Mouse (Mus musculus) megakaryocyte, embryonic 14.5 days (primary cell): ENCODE data around the gene Dot1l.

Experiments used
- FLI1 ChIP-seq: IDR thresholded peaks from 2 replicates; pipeline ENCODE4 v1.6.1; 2012; ENCODE audit warnings: low read length, inconsistent platforms, mixed read lengths
- GATA1 ChIP-seq: IDR thresholded peaks from 3 replicates; pipeline ENCODE4 v1.6.1; 2012; ENCODE audit warnings: mixed read lengths, low read length, inconsistent platforms, borderline replicate concordance

- TF ChIP-seq FLI1 (no peak), GATA1 (no peak)
These were observed 3.7 kb upstream of the Dot1l start for GRCm38 (mm10) chr10:80751188-80751832.
